Mouse (Mus musculus) testis, adult 2 months (tissue): Measurements from ENCODE around the gene Relb. TPM values are rescaled to one million over a fixed set of nuclear protein-coding genes. Genes with fewer than 3 reads are reported as not detected.

ENCODE experiments used
- H3K27ac ChIP-seq: fragments of 200-500 bp; 2 replicates; pipeline ENCODE4 v1.5.1; 2012; ENCODE audit warnings: low read depth, low read length; ENCODE audit not compliant: control insufficient read depth, insufficient read depth
- H3K27me3 ChIP-seq: fragments of 200-500 bp; 2 replicates; pipeline ENCODE4 v1.6.1; 2012; ENCODE audit warnings: mild to moderate bottlenecking, low read length, moderate library complexity; ENCODE audit not compliant: control insufficient read depth, insufficient read depth
- H3K36me3 ChIP-seq: fragments of 200-500 bp; 2 replicates; pipeline ENCODE4 v1.6.1; 2012; ENCODE audit warnings: mild to moderate bottlenecking, low read length; ENCODE audit not compliant: control insufficient read depth, insufficient read depth
- H3K4me1 ChIP-seq: fragments of 200-500 bp; 2 replicates; pipeline ENCODE4 v1.6.1; 2012; ENCODE audit warnings: low read length; ENCODE audit not compliant: control insufficient read depth, insufficient read depth
- H3K4me3 ChIP-seq: fragments of 200-500 bp; 2 replicates; pipeline ENCODE4 v1.5.1; 2012; ENCODE audit warnings: low read depth, mild to moderate bottlenecking, low read length, moderate library complexity, mixed read lengths; ENCODE audit not compliant: control insufficient read depth
- CTCF ChIP-seq: fragments of 200-500 bp; IDR thresholded peaks from 2 replicates; pipeline ENCODE4 v1.5.1; 2012; ENCODE audit warnings: low read depth, mild to moderate bottlenecking, inconsistent platforms, low read length, moderate library complexity; ENCODE audit not compliant: control insufficient read depth, insufficient read depth, insufficient replicate concordance
- POLR2A ChIP-seq: fragments of 200-500 bp; IDR thresholded peaks from 2 replicates; pipeline ENCODE4 v1.6.1; 2012; ENCODE audit warnings: low read depth, mild to moderate bottlenecking, inconsistent platforms, low read length, moderate library complexity; ENCODE audit not compliant: control insufficient read depth
- polyA plus RNA-seq: library from polyadenylated mRNA; depleted of rRNA; stranded (reverse); fragments of >200 nt; gene quantifications from 2 replicates; pipeline ENCODE4 v1.2.3, GENCODE M21; 2012

The Relb gene
- polyA plus RNA-seq, 1 experiment: 4.1 TPM

DNA sequence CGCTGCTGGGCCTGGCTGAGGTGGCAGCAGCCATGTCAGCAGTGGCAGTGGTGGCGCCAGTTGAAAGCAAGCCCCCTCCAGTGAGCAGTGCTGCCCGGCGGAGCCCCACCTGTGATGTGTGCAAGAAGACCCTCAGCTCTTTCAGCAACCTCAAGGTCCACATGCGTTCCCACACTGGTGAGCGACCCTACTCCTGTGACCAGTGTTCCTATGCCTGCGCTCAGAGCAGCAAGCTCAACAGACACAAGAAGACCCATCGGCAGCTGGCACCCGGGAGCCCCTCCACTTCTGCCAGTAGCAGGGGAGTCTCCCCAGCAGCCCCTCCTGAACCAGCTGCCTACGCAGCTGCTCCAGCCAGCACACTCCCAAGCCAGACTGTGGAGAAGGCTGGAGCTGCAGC lies 49.5 kb downstream of the Relb start:
- Histone ChIP-seq H3K27ac (no peak overlapping the region), H3K27me3 (no peaks in the 10 kb centered on the region), H3K4me1 (peaks cover 15% of the 10 kb centered on the region), H3K4me3 (no peak overlapping the region), H3K36me3 (no peaks in the 10 kb centered on the region; the same call in 1 of the 2 replicates)
- no peak for TF ChIP-seq CTCF
- TF ChIP-seq POLR2A: no peak

DNA sequence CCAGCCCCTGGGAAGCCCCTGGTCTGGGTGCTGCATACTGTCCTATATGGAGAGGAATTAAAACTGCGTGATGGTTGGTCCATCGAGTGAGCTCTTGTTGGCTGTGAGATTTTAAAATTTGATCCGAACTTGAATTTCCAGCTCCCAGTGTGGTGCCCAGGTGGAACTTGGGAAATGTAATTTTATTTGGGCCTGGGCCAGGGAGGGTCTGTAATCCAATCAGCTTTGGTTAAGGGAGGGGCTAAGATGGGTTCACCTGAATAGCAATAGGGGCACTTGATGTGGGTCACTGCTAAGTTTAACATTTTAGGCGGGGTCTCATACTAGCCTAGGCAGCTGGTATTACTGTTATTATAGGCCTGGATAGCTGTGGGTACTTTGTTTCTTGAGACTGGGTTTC lies 50.8 kb downstream of the Relb start:
- Histone ChIP-seq H3K36me3 (no peaks in the 10 kb centered on the region), H3K4me3 (peak overlapping the region; percentile 68; the same call in 1 of the 2 replicates), H3K4me1 (peaks cover 19% of the 10 kb centered on the region), H3K27me3 (no peaks in the 10 kb centered on the region), H3K27ac (no peak overlapping the region)
- TF ChIP-seq CTCF (no peak), POLR2A (no peak)

DNA sequence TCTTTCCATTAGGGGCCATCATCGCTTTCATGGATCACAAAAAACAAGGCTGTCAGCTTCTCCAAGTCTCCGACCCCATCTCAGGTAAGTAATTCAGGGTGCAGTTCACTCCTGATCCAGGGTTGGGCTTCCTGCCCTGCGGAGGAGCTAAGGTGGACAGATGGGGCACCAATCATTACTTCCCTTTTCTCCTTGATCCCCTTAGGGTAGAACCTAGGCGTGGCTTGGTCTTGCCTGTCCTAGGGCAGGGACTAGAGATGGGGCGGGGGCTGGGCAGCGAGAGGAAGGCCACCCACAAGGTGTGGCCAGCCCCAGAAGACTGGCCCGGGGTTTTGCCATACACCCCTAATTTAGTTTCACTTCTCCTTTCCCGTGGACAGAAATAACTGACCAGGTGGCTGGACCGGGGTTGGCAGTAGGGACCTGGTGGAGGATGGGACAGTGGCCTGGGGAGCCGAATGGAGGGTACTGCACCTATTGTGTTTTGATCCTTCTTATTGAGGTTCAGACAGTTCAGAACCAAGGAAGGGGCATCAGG lies 51.3 kb downstream of the Relb start:
- Histone ChIP-seq H3K4me1 (peaks cover 19% of the 10 kb centered on the region), H3K4me3 (peak overlapping the region; percentile 68), H3K27ac (no peak overlapping the region; the same call in 1 of the 2 replicates), H3K27me3 (no peaks in the 10 kb centered on the region), H3K36me3 (no peaks in the 10 kb centered on the region)
- TF ChIP-seq CTCF (no peak), POLR2A (no peak)

DNA sequence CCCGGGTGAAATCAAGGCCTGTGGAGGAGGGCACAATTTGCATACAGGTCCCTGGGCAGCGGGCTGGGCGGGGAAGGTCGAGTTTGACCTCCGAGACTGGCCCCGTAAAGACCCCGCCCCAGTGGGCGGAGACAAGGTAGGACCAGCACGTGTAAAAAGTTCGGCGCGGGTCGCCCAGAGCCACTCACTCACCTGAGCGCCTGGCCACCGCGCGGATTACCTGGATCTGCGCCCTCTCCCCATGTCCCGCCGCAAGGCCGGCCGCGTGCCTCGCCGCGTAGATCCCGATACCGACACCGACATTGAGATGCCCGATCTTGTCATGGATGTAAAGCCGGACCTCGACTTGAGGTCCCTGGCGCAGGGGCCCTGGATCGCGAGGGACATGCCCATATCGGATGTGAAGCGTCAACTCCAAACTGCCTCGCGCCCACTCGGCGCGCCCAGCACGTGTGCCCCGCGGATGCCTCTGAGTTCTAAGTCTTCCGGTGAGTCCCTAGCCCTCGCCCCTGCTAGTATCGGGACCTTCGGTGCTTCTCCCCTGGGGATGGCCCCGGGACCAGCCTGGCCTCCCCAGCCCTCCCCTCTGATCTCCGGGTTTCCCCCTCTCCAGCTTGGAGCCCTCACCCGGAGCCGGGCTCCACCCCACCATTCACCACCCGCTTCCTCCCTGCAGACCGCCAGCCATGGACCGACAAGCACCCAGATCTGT lies 51.9 kb downstream of the Relb start, which contains the start of the genes Zfp296 and Gemin7:
TSS of gene Zfp296 (plus strand) at position 147 of the 712 bp plus-strand sequence.
TSS of gene Gemin7 (minus strand) at position 455 of the 712 bp plus-strand sequence.
- peak within 1 kb of the TSS; percentile 68 for H3K4me3 ChIP-seq

DNA sequence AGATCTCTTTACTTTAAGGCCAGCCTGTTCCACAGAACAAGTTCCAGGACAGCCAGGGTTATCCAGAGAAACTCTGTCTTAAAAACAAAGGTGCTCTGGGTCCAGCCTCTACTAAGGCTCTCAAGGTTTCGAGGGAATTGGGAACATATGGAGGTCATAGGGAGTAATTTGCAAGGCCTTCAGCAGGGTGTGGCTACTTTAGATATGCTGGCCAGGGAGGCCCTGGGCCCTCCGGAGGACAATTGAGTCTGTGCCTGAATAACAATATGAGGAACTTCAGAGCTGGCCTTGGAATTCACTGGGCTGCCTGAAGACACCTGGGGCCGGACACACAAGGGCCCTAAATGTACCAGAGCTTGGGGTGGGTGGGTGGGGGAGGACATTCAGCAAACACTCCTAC lies 53.7 kb downstream of the Relb start:
- no peak overlapping the region for H3K4me3 ChIP-seq
- TF ChIP-seq POLR2A (no peak), CTCF (no peak)
- H3K36me3 ChIP-seq: no peaks in the 10 kb centered on the region
- peaks cover 23% of the 10 kb centered on the region for H3K4me1 ChIP-seq
- no peaks in the 10 kb centered on the region for H3K27me3 ChIP-seq
- H3K27ac ChIP-seq: no peak overlapping the region

More for the DNA sequence above, 51.9 kb downstream of the Relb start, which contains the start of the genes Zfp296 and Gemin7:
- no peak for TF ChIP-seq POLR2A
- TF ChIP-seq CTCF: no peak
- Histone ChIP-seq H3K4me1 (peaks cover 23% of the 10 kb centered on the region), H3K27me3 (no peaks in the 10 kb centered on the region), H3K27ac (no peak within 1 kb of the TSS; the same call in 1 of the 2 replicates), H3K36me3 (no peaks in the 10 kb centered on the region)

DNA sequence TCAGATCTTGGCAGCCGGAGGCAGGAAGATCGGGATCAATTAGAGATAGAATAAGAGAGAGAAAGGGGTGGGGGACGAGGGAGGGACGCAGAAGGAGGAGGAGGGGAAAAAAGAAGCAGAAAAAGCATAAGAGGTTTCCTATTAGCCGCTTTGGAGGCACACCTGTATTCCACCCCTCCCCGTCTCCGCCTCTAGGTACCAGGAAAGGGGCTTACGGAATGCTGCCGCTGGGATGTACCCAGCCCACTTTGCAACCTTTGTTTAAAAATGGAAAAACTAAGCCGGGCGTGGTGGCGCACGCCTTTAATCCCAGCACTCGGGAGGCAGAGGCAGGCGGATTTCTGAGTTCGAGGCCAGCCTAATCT lies 55.5 kb downstream of the Relb start:
- Histone ChIP-seq H3K4me3 (peak overlapping the region; percentile 94), H3K27ac (no peak overlapping the region), H3K36me3 (no peaks in the 10 kb centered on the region), H3K27me3 (no peaks in the 10 kb centered on the region), H3K4me1 (peaks cover 23% of the 10 kb centered on the region)
- no peak for TF ChIP-seq CTCF
- TF ChIP-seq POLR2A: no peak

DNA sequence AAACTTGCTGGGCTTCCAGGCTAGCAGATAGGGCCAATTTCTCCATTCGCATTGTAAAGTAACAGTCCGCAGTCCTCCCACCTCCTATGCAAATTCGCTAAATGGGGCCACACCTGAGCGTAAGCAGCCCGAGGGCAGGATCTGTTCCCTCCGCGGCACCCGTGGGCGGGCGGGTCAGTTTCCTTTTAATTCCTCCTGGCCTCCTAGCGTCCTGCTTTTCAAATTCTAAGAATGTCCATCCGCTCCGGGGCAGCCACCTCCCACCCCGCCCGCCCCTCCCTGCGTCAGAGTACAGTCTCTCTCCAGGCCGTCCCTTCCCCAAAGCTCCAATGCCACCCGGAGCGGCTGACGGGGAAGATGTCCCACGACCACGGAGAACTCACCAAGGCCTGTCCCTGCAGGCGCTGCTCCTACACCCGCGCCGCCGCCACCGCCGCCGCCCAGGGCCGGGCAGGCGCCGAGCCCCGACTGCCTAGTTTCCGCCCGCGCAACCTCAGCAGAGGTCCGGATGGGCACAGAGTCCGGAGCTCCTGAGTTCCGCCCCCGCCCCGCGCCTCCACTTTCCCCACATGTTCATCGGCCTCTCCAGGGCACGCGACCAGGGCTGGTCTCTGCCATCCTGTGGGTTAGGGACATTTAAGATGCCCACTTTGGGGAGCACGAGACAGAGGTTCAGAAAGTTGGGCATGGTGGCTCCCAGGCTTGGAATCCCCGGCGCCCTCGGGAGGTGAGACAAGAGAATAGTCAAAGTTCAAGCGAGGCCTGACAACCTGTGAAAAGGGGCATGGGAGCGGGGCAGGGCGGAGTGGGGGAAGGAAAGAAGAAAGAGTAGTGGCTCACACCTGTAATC lies 56.1 kb downstream of the Relb start:
- peak; percentile 78; the same call in 1 of the 2 replicates for TF ChIP-seq POLR2A
- no peak for TF ChIP-seq CTCF
- Histone ChIP-seq H3K4me1 (peaks cover 21% of the 10 kb centered on the region), H3K27ac (peak overlapping the region; percentile 83), H3K36me3 (no peaks in the 10 kb centered on the region), H3K27me3 (no peaks in the 10 kb centered on the region), H3K4me3 (peak overlapping the region; percentile 94)
